Mouse (Mus musculus) mouse embryonic stem cell (cell line): Measurements from ENCODE around the gene Spn.

Experiments used
- in situ Hi-C, 2 experiments: fragments of 300-500 bp; cut with MboI; formaldehyde crosslinking; loops; 1 replicate in 1 of 2; 3 replicates in 1 of 2; pipeline ENCODE4 v1.14.3; 2019 to 2020; ENCODE audit warnings: low sequenced_read_pairs in 2 of 2, low pct_unique_long_range_greater_than_20kb in 1 of 2, mixed read lengths in 1 of 2; ENCODE audit not compliant: unreplicated experiment in 1 of 2

The Spn gene

DNA sequence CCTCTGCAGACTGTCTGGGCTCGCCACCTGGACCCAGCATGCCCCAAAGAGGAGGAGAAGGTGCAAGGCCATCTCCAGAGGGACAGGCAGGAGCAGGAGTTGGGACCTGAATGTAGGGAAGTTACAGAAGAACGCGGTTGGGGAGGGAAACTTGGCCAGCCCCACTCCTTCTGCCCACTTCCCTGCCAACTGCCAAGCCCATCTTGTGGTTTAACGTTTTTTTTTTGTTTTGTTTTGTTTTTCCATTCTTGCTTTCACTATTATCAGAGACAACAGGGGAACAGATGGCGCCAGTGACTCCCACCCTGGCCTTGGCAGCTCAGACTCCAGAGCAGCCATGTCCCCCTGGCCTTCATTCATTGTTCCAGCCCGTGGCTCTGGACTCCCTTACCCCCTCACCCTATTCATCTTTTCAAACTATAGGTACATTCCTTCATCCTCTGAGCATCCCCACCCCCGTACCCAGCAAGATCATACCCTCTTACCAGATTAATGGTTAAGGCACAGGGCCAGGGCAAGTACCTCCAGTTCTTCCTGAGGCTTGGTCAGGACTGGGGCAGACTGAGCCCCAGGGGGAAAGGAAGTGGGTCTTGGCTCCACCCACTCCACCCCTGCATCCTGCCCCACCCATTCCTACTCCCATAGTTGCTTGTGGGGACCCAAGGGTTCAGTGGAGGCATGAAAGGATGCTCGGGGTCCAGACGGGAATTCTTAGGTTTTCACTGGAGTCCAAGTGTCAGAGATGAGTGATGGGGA is at the start of gene Spn:
Gene Spn, minus strand, starts transcription at position 562 of the 756 bp plus-strand sequence.
- in situ Hi-C loops: no loop called here

- in situ Hi-C loops: loop anchor here in 1 of 2 experiments (10.0 kb wide), 1 partner anchor 63 kb away; the partner anchor contains the start of gene Qprt
These were observed 49.7 kb upstream of the Spn start for GRCm38 (mm10) chr7:127187351-127187750.

DNA sequence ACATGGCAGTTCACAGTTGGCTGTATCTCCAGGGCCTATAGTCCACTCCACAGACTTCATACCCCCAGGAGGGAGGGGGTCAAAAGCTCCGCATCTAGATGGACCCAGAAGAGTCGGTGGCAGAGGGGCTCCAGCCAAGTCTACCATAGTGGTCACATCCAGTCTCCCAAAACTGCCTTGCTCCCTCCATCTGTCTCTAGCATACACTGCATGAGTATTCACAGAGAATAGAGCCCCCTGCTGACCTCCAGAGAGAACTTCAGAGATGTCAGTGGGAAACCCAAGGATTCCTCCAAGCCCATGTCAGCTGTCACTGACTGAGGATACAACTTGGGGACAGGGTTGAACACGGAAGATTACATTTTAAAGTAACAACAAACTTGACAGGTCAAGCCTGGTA is 48.0 kb upstream of the Spn start:
- in situ Hi-C loops: loop anchor here in 1 of 2 experiments (10.0 kb wide), 1 partner anchor 61 kb away; the partner anchor contains the start of gene Qprt

- in situ Hi-C loops: loop anchor here in 1 of 2 experiments (10.0 kb wide), 1 partner anchor 60 kb away; the partner anchor contains the start of gene Qprt
These were observed 47.1 kb upstream of the Spn start for GRCm38 (mm10) chr7:127184720-127185119.

GRCm38 (mm10) chr7:127183828-127184227 is 46.2 kb upstream of the Spn start:
- in situ Hi-C loops: loop anchor here in 1 of 2 experiments (10.0 kb wide), 1 partner anchor 59 kb away; the partner anchor contains the start of gene Qprt

- in situ Hi-C loops: loop anchor here in 1 of 2 experiments (10.0 kb wide), 1 partner anchor 59 kb away; the partner anchor contains the start of gene Qprt
These were observed 45.7 kb upstream of the Spn start for GRCm38 (mm10) chr7:127183345-127183744.

DNA sequence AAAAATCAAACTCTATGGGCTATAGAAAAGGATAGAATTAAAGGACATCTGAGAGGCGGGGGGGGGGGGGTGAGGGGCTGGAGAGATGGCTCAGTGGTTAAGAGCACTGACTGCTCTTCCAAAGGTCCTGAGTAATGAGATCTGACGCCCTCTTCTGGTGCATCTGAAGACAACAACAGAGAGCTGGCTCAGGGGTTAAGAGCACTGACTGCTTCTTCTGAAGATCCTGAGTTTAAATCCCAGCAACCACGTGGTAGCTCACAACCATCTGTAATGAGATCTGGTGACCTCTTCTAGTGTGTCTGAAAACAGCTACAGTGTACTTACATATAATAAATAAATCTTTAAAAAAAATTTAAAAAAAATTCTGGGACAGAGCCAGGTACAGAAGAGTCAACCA is 44.1 kb upstream of the Spn start:
- in situ Hi-C loops: loop anchor here in 1 of 2 experiments (10.0 kb wide), 1 partner anchor 57 kb away; the partner anchor contains the start of gene Qprt

DNA sequence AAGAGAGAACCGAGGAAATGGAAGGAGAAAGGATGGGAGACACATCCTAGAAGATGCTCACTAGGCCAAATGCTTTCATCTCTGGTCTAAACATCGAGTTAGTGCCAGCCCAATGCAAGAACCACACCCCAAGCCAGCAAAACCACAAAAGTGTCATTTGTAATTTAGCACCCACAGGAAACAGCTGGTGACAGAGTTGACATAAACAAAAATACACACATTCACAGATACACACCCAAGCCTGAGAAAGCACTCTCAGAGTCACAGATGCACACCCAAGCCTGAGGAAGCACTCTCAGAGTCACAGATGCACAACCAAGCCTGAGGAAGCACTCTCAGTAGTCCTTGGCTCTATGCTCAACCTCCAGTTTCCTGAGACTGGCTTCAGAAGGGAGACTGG is 43.2 kb upstream of the Spn start:
- in situ Hi-C loops: loop anchor here in 1 of 2 experiments (10.0 kb wide), 1 partner anchor 56 kb away; the partner anchor contains the start of gene Qprt

DNA sequence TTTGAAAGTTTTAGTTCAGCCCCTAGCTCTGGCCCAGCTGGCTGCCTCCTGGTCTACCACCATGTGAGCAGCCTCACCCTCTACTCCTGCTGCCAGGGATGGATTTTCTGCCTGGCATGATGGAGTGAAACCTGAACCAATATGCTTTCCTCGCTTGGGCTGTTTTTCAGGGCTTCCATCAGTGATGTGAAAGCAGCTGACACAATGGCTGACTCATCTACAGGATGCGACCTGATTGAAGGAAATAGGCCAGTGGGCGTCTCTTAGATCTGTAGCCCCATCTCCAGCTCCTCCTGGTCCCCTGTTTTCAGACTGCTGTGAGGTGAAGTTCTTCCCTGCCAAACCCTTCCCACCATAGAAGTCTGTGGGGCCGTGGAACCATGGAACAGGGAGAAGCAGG is 39.3 kb upstream of the Spn start:
- in situ Hi-C loops: no loop called here

- in situ Hi-C loops: no loop called here
These were observed 28.9 kb upstream of the Spn start for GRCm38 (mm10) chr7:127166501-127166900.

GRCm38 (mm10) chr7:127165607-127166493 is 28.2 kb upstream of the Spn start:
- in situ Hi-C loops: no loop called here

DNA sequence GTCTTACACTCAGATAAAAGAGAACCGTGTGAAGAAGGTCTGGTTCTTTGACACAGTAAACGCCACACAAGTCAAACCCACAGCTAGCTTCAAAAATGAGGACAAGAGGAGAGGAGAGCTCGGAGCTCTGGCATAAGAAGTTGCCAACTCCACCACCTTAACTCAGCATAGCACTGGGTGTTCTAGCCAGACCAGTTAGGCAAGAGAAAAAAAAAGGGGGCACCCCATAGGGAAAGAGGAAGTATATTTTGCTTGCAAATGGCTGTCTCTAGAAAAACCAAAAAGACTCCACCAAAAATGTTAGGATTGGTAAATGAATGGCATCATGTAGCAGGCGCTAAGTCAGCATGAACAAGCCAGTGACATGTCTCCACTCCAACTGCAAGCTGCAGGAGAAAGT is 26.4 kb upstream of the Spn start:
- in situ Hi-C loops: no loop called here

- in situ Hi-C loops: no loop called here
These were observed 24.9 kb upstream of the Spn start for GRCm38 (mm10) chr7:127162546-127162945.

GRCm38 (mm10) chr7:127157548-127157947 is 19.9 kb upstream of the Spn start:
- in situ Hi-C loops: no loop called here

- in situ Hi-C loops: no loop called here
These were observed 15.9 kb upstream of the Spn start for GRCm38 (mm10) chr7:127153477-127153876.

GRCm38 (mm10) chr7:127152464-127152863 is 14.8 kb upstream of the Spn start:
- in situ Hi-C loops: no loop called here

DNA sequence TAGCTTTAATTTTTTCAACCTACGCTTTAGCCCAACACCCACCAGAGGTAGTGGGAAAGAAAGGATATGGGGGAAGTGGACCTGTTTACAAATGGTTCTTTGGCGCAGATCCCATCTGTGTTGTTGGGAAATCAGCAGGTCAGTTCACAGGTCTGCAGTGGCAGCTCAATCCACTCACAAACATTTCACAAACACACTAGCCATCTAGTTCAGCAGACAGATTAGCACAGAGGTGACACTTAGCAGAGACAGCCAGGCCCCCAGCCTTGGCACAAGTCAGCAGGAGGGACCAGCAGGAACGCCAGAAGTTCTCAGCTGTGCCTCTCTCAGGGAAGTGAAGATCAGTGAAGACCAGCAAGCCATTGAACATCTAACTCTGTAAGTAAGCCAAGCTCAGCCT is 10.3 kb upstream of the Spn start:
- in situ Hi-C loops: no loop called here

DNA sequence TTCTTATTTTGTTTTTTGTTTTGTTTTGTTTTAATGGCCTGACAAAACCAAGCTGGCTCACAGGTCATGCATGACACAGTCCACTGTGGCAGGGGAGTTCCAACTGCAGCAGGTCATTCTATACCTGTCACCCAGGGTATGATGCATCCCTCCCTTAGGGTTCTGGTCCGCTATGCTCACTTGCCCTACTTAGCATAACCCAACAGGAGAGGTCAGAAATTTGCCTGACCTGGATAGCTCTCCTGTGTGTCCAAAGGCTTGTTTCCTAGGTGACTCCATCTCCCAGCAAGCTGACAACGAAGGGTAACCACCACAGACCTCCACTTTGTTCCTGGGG is 8.6 kb upstream of the Spn start:
- in situ Hi-C loops: no loop called here
